Mouse (Mus musculus) small intestine, adult 2 months (tissue): ENCODE measurements around the gene Cngb1.

ENCODE experiments used
- CTCF ChIP-seq: fragments of 200-500 bp; IDR thresholded peaks from 2 replicates; pipeline ENCODE4 v1.5.1; 2012; ENCODE audit warnings: low read depth, mild to moderate bottlenecking, control low read depth, inconsistent platforms, low read length, moderate library complexity, mixed read lengths; ENCODE audit not compliant: insufficient replicate concordance, insufficient read length; ENCODE audit errors: extremely low read depth
- POLR2A ChIP-seq: fragments of 200-500 bp; IDR thresholded peaks from 2 replicates; pipeline ENCODE4 v1.6.1; 2012; ENCODE audit warnings: low read depth, mild to moderate bottlenecking, control low read depth, inconsistent platforms, low read length, moderate library complexity

DNA sequence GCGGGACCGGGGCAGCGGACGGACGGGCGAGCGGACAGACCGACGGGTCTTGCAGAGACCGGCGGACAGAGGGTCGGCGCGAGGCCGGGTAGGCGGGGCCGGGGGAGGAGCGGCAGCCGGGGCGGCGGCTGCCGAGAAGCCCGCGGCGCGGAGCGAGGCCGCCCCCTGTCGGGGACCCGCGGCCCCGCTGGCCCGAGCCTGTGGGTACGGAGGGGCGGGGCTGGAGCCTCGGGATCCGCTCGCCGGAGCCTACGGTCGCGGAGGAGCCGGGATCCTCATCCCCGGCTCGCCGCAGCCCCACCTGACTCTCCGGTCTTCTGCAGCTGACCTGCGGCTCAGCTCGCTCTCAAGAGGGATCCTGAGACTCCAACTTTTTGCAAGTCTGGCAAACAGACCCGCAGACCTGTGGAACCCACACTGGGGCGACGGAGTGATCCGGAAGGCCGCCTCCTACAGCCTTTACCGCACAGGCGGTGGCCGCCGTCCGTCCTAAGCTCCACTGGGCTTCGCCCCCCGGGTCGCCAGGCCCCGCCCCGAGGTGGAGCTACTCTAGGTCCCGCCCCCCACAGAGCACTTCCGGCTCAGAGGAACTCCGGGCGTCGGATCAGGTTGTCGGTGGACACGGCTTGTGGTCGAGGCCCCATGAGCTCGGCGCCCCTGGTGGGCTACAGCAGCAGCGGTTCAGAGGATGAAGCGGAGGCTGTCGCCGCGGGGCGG, 25.5 kb upstream of the Cngb1 start, which contains the start of the genes Zfp319 and Usb1:
- TF ChIP-seq CTCF (peak; percentile 64), POLR2A (peak; percentile 96)
